Mouse (Mus musculus) left cerebral cortex, adult 11 months (tissue): ENCODE data around the gene Prrg3.
"Not testable (repeated sequence)": the region's sequence is repeated elsewhere in the genome, so short reads cannot be mapped to it uniquely, and the experiment has no call there.

Experiments used
- DNase-seq: peaks from one replicate; pipeline ENCODE4 v3.0.0; 2022; ENCODE audit warnings: low spot score

Prrg3 gene

GRCm38 (mm10) chrX:71962073-71963051 is at the start of gene Prrg3:
Prrg3 (plus strand) TSS chrX:71962624.
- DNase-seq = no peak

GRCm38 (mm10) chrX:71946631-71947030 is 15.8 kb upstream of the Prrg3 start:
- DNase-seq = peak; percentile 26

- no peak for DNase-seq
Observed at GRCm38 (mm10) chrX:71958366-71958765, 4.1 kb upstream of the Prrg3 start.

- no peak for DNase-seq
Observed at GRCm38 (mm10) chrX:71963275-71963912, 970 bp downstream of the Prrg3 start.

- DNase-seq = no peak
Observed at GRCm38 (mm10) chrX:71968216-71968615, 5.8 kb downstream of the Prrg3 start.

GRCm38 (mm10) chrX:71968816-71969215 is 6.4 kb downstream of the Prrg3 start:
- no peak for DNase-seq

- DNase-seq = no peak
Observed at GRCm38 (mm10) chrX:71971325-71971724, 8.9 kb downstream of the Prrg3 start.

- no peak for DNase-seq
Observed at GRCm38 (mm10) chrX:71972686-71973085, 10.3 kb downstream of the Prrg3 start, which contains the start of gene Fate1. Fate1 (plus strand) TSS chrX:71972986.

- not testable (repeated sequence) for DNase-seq
Observed at GRCm38 (mm10) chrX:71977681-71978080, 15.3 kb downstream of the Prrg3 start.

- no peak for DNase-seq
Observed at GRCm38 (mm10) chrX:71980443-71980842, 18.0 kb downstream of the Prrg3 start.

- no peak for DNase-seq
Observed at GRCm38 (mm10) chrX:71981322-71981721, 18.9 kb downstream of the Prrg3 start.

GRCm38 (mm10) chrX:71983205-71983604 is 20.8 kb downstream of the Prrg3 start:
- DNase-seq = no peak

GRCm38 (mm10) chrX:71983775-71984174 is 21.4 kb downstream of the Prrg3 start:
- no peak for DNase-seq

GRCm38 (mm10) chrX:71991549-71991948 is 29.1 kb downstream of the Prrg3 start, which contains the start of gene Cnga2:
Cnga2 (plus strand) TSS chrX:71991849.
- no peak for DNase-seq

- DNase-seq = no peak
Observed at GRCm38 (mm10) chrX:71995972-71996371, 33.5 kb downstream of the Prrg3 start.

- no peak for DNase-seq
Observed at GRCm38 (mm10) chrX:72009930-72010329, 47.5 kb downstream of the Prrg3 start.

GRCm38 (mm10) chrX:72012236-72012635 is 49.8 kb downstream of the Prrg3 start:
- peak; percentile 27 for DNase-seq

- DNase-seq = no peak
Observed at GRCm38 (mm10) chrX:72012804-72013203, 50.4 kb downstream of the Prrg3 start.

GRCm38 (mm10) chrX:72022241-72022640 is 59.8 kb downstream of the Prrg3 start:
- no peak for DNase-seq
